Mouse (Mus musculus) E14TG2a.4 (cell line): Measurements from ENCODE around the gene Gm17087.

Experiments
- CTCF ChIP-seq: conservative IDR thresholded peaks from 2 replicates; pipeline ENCODE4 v1.5.1; 2014; ENCODE audit warnings: low read length
- NANOG ChIP-seq: IDR thresholded peaks from 2 replicates; pipeline ENCODE4 v1.6.1; 2014; ENCODE audit warnings: borderline replicate concordance, low read length, mixed read lengths
- POU5F1 ChIP-seq: IDR thresholded peaks from 2 replicates; pipeline ENCODE4 v1.6.1; 2014; ENCODE audit warnings: low read length, borderline replicate concordance

- TF ChIP-seq CTCF: no peak
- no peak for TF ChIP-seq POU5F1
- TF ChIP-seq NANOG: no peak
Measured at GRCm38 (mm10) chr17:8526815-8527261, 39.9 kb downstream of the Gm17087 start.
